Mouse (Mus musculus): Measurements from ENCODE around the gene Tgfb1. TPM values are rescaled to one million over a fixed set of nuclear protein-coding genes. Genes with fewer than 3 reads are reported as not detected.
A peak's percentile ranks its signal among the peaks of the same experiment; 100 is the strongest.

Gene Tgfb1
- polyA plus RNA-seq, 1 experiment from 2014 or later: 3.2 TPM

- H3K9me3 ChIP-seq (ENCODE audit: control insufficient read depth, low read length): no peaks in the 10 kb centered on the region
- H3K36me3 ChIP-seq (ENCODE audit: control insufficient read depth, insufficient read depth, low read length): peaks cover 4% of the 10 kb centered on the region; the same call in 1 of the 2 replicates
- peak overlapping the region; percentile 60 for H3K4me2 ChIP-seq (ENCODE audit: low read length)
- ATAC-seq (replicated peaks; ENCODE audit: low FRiP score, low TSS enrichment, low read depth): no peak
- H3K4me1 ChIP-seq (replicated peaks; ENCODE audit: control insufficient read depth, insufficient read depth, low read length): peaks cover 9% of the 10 kb centered on the region; the same call in 1 of the 2 replicates
- peak overlapping the region; percentile 60 for H3K4me3 ChIP-seq (ENCODE audit: low read depth, low read length)
- H3K27ac ChIP-seq (ENCODE audit: low read depth): peak overlapping the region; percentile 80; the same call in 1 of the 2 replicates
- H3K9ac ChIP-seq (ENCODE audit: low read length): no peak overlapping the region
- WGBS: 11% methylated on average over 6 of the region's 6 CpGs
- H3K27me3 ChIP-seq (replicated peaks; ENCODE audit: control insufficient read depth, insufficient read depth, low read length): peaks cover 13% of the 10 kb centered on the region
- DNase-seq (ENCODE audit: low spot score): no peak
Observed at GRCm38 (mm10) chr7:25679971-25680370, 6.8 kb upstream of the Tgfb1 start.

DNA sequence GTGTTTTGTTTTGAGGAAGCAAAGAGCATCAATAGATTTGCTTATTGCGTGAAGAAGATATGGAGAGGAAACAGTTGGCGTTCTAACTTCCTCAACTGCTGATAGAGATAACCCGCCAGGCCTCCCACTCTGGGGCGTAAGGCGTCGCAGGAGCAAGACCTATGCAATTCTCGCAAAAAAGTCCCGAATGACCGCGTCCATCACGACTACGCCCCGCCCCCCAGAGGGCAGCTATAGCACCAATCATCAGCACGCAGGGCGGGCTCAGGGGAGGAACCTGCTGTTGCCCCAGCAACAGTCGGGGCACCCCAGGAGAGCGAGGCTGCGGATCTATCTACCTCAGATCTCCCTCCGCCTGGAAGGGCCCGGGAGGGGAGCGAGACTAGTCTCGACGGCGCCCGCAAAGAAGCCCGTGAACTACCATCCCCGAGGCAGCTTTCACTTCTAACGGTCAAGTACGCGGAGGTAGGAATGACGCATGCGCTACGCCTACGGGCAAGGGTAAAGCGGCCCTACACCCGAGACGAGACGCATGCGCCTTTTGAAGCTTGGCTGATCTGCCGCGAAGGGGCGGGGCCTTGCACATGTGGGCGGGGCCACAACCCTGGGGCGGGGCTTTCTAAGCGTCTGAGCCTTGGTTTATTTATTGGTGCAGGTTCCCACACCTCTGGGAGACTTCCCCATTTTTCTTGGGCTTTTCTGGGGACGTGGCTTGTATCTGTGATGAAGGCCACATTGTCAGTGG, 6.1 kb upstream of the Tgfb1 start, which contains the start of gene B9d2:
B9d2 (plus strand) TSS at position 267 of the 745 bp plus-strand sequence.
- under 1% methylated on average over 46 of the region's 46 CpGs for WGBS
- peak; percentile 96 for ATAC-seq (replicated peaks; ENCODE audit: low FRiP score, low TSS enrichment, low read depth)
- peak; percentile 98 for DNase-seq (ENCODE audit: low spot score)
- Histone ChIP-seq H3K9ac (ENCODE audit: low read length) (peak within 1 kb of the TSS; percentile 44), H3K4me3 (ENCODE audit: low read depth, low read length) (peak within 1 kb of the TSS; percentile 60), H3K4me2 (ENCODE audit: low read length) (peak within 1 kb of the TSS; percentile 60), H3K4me1 (replicated peaks; ENCODE audit: control insufficient read depth, insufficient read depth, low read length) (peaks cover 8% of the 10 kb centered on the region; the same call in 1 of the 2 replicates), H3K36me3 (ENCODE audit: control insufficient read depth, insufficient read depth, low read length) (peaks cover 4% of the 10 kb centered on the region; the same call in 1 of the 2 replicates), H3K9me3 (ENCODE audit: control insufficient read depth, low read length) (no peaks in the 10 kb centered on the region), H3K27ac (ENCODE audit: low read depth) (peak within 1 kb of the TSS; percentile 80), H3K27me3 (replicated peaks; ENCODE audit: control insufficient read depth, insufficient read depth, low read length) (peaks cover 6% of the 10 kb centered on the region; the same call in 1 of the 2 replicates)

- Histone ChIP-seq H3K4me2 (ENCODE audit: low read length) (peak overlapping the region; percentile 60), H3K4me1 (replicated peaks; ENCODE audit: control insufficient read depth, insufficient read depth, low read length) (peaks cover 8% of the 10 kb centered on the region; the same call in 1 of the 2 replicates), H3K27ac (ENCODE audit: low read depth) (0 out of 2 replicates have a peak overlapping the region, but pooled peaks have one; percentile 80), H3K27me3 (replicated peaks; ENCODE audit: control insufficient read depth, insufficient read depth, low read length) (0 out of 2 replicates have a peak, but pooled peaks cover 7% of the 10 kb centered on the region), H3K4me3 (ENCODE audit: low read depth, low read length) (peak overlapping the region; percentile 60), H3K36me3 (ENCODE audit: control insufficient read depth, insufficient read depth, low read length) (peaks cover 4% of the 10 kb centered on the region; the same call in 1 of the 2 replicates), H3K9me3 (ENCODE audit: control insufficient read depth, low read length) (no peaks in the 10 kb centered on the region), H3K9ac (ENCODE audit: low read length) (no peak overlapping the region)
- ATAC-seq (replicated peaks; ENCODE audit: low FRiP score, low TSS enrichment, low read depth) (peak; percentile 7; the same call in 1 of the 2 replicates), DNase-seq (ENCODE audit: low spot score) (no peak)
- WGBS: 54% methylated on average over 15 of the region's 15 CpGs
Observed at GRCm38 (mm10) chr7:25681341-25682231, 5.2 kb upstream of the Tgfb1 start.

- Histone ChIP-seq H3K9ac (ENCODE audit: low read length) (no peak overlapping the region), H3K9me3 (ENCODE audit: control insufficient read depth, low read length) (no peaks in the 10 kb centered on the region), H3K27ac (ENCODE audit: low read depth) (no peak overlapping the region), H3K27me3 (replicated peaks; ENCODE audit: control insufficient read depth, insufficient read depth, low read length) (peaks cover 13% of the 10 kb centered on the region; the same call in 1 of the 2 replicates), H3K4me3 (ENCODE audit: low read depth, low read length) (no peak overlapping the region), H3K4me1 (replicated peaks; ENCODE audit: control insufficient read depth, insufficient read depth, low read length) (peaks cover 15% of the 10 kb centered on the region; the same call in 1 of the 2 replicates), H3K4me2 (ENCODE audit: low read length) (no peak overlapping the region), H3K36me3 (ENCODE audit: control insufficient read depth, insufficient read depth, low read length) (peaks cover 4% of the 10 kb centered on the region; the same call in 1 of the 2 replicates)
- ATAC-seq (replicated peaks; ENCODE audit: low FRiP score, low TSS enrichment, low read depth): no peak
- no peak for DNase-seq (ENCODE audit: low spot score)
- 54% methylated on average over 7 of the region's 7 CpGs for WGBS
Observed at GRCm38 (mm10) chr7:25683474-25684180, 3.2 kb upstream of the Tgfb1 start.

DNA sequence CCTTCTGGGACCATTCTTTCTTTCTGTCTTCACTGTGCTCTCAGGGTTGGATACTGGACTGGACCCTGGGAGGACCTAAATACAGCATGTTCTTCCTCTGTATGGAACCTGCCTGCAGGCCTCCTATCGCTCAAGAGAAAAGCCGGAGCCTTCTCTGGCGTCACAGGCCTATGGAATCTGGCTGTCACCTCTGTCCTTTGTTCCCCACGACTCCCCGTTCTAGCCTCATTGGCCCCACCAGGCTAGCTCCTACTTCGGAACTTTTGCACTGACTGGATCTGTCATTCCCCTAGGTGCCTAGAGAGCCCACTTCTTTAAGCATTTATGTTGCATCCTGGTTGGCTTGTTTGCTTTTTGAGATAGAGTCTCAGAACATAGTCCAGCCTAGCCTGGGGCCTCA, 2.1 kb upstream of the Tgfb1 start:
- Histone ChIP-seq H3K27me3 (replicated peaks; ENCODE audit: control insufficient read depth, insufficient read depth, low read length) (peaks cover 13% of the 10 kb centered on the region; the same call in 1 of the 2 replicates), H3K9ac (ENCODE audit: low read length) (no peak overlapping the region), H3K4me1 (replicated peaks; ENCODE audit: control insufficient read depth, insufficient read depth, low read length) (peaks cover 18% of the 10 kb centered on the region; the same call in 1 of the 2 replicates), H3K9me3 (ENCODE audit: control insufficient read depth, low read length) (no peaks in the 10 kb centered on the region), H3K36me3 (ENCODE audit: control insufficient read depth, insufficient read depth, low read length) (peaks cover 4% of the 10 kb centered on the region; the same call in 1 of the 2 replicates), H3K4me3 (ENCODE audit: low read depth, low read length) (no peak overlapping the region), H3K27ac (ENCODE audit: low read depth) (no peak overlapping the region), H3K4me2 (ENCODE audit: low read length) (no peak overlapping the region)
- 88% methylated on average over 6 of the region's 6 CpGs for WGBS
- ATAC-seq (replicated peaks; ENCODE audit: low FRiP score, low TSS enrichment, low read depth) (no peak), DNase-seq (ENCODE audit: low spot score) (no peak)

- Histone ChIP-seq H3K9ac (ENCODE audit: low read length) (no peak overlapping the region), H3K27ac (ENCODE audit: low read depth) (no peak overlapping the region), H3K9me3 (ENCODE audit: control insufficient read depth, low read length) (no peaks in the 10 kb centered on the region), H3K4me3 (ENCODE audit: low read depth, low read length) (0 out of 2 replicates have a peak overlapping the region, but pooled peaks have one; percentile 59), H3K27me3 (replicated peaks; ENCODE audit: control insufficient read depth, insufficient read depth, low read length) (peaks cover 13% of the 10 kb centered on the region; the same call in 1 of the 2 replicates), H3K4me1 (replicated peaks; ENCODE audit: control insufficient read depth, insufficient read depth, low read length) (peaks cover 13% of the 10 kb centered on the region; the same call in 1 of the 2 replicates), H3K4me2 (ENCODE audit: low read length) (peak overlapping the region; percentile 90), H3K36me3 (ENCODE audit: control insufficient read depth, insufficient read depth, low read length) (peaks cover 4% of the 10 kb centered on the region; the same call in 1 of the 2 replicates)
- WGBS: 71% methylated on average over 21 of the region's 21 CpGs
- DNase-seq (ENCODE audit: low spot score) (no peak), ATAC-seq (replicated peaks; ENCODE audit: low FRiP score, low TSS enrichment, low read depth) (no peak)
Observed at GRCm38 (mm10) chr7:25685926-25686470, 804 bp upstream of the Tgfb1 start.

GRCm38 (mm10) chr7:25687811-25688401, 1.1 kb downstream of the Tgfb1 start:
- Histone ChIP-seq H3K4me1 (replicated peaks; ENCODE audit: control insufficient read depth, insufficient read depth, low read length) (peaks cover 10% of the 10 kb centered on the region; the same call in 1 of the 2 replicates), H3K27me3 (replicated peaks; ENCODE audit: control insufficient read depth, insufficient read depth, low read length) (peaks cover 13% of the 10 kb centered on the region; the same call in 1 of the 2 replicates), H3K9me3 (ENCODE audit: control insufficient read depth, low read length) (no peaks in the 10 kb centered on the region), H3K36me3 (ENCODE audit: control insufficient read depth, insufficient read depth, low read length) (peaks cover 2% of the 10 kb centered on the region; the same call in 1 of the 2 replicates), H3K4me3 (ENCODE audit: low read depth, low read length) (peak overlapping the region; percentile 59), H3K27ac (ENCODE audit: low read depth) (peak overlapping the region; percentile 22; the same call in 1 of the 2 replicates), H3K9ac (ENCODE audit: low read length) (peak overlapping the region; percentile 43), H3K4me2 (ENCODE audit: low read length) (peak overlapping the region; percentile 90)
- ATAC-seq (replicated peaks; ENCODE audit: low FRiP score, low TSS enrichment, low read depth) (no peak), DNase-seq (ENCODE audit: low spot score) (peak; percentile 70)
- under 1% methylated on average over 47 of the region's 47 CpGs for WGBS
